Mouse (Mus musculus): ENCODE measurements around the gene Cux2. TPM values are rescaled to one million over a fixed set of nuclear protein-coding genes. Genes with fewer than 3 reads are reported as not detected.

Gene Cux2
- polyA plus RNA-seq, 1 experiment from 2014 or later: 5.9 TPM

DNA sequence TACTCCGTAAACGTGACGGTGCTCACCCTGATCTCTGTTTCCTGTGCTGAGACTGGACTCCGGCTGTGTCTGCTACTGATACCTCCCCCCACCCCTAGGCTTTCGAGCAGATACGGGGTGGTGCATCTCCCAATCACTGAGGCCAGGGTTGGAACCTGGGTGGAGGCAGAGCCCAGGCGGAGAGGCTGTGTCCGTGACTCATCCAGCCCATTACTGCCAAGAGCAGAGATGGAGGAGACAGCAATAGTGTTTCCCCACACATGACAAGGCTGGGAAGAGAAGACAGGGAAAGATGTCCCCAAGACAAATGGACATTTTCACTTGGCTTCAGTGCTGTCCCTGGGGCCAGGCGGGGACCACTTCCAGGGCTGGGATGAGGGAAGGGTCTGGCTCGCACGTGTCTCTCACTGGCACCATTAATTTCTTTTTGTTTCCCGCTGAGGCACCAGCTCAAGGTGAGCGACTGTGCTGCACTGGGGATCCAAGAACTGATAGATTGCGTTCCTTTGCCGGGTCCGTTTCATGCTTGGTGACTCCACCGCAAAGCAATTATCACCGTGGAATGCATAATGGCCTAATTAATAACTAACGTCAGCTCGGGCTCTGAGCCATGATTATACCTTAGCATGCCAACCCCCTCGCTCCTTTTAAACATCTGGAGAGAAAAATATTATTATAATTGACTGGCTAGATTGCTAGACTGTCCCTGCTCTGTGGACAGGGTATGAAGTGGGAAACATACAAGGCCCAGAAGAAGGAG lies 140.5 kb downstream of the Cux2 start:
- no peak for ATAC-seq (ENCODE audit: insufficient number of reproducible peaks, insufficient read depth, low FRiP score, low TSS enrichment)
- H3K27me3 ChIP-seq: no peaks in the 10 kb centered on the region
- H3K27ac ChIP-seq: no peak overlapping the region
- no peaks in the 10 kb centered on the region for H3K9me3 ChIP-seq
- H3K4me3 ChIP-seq: no peak overlapping the region
- no peaks in the 10 kb centered on the region for H3K4me1 ChIP-seq
- no peaks in the 10 kb centered on the region for H3K36me3 ChIP-seq
- no peak overlapping the region for H3K9ac ChIP-seq
- WGBS: 83% methylated on average over 21 of the region's 21 CpGs
- H3K4me2 ChIP-seq (replicated peaks): no peak overlapping the region

DNA sequence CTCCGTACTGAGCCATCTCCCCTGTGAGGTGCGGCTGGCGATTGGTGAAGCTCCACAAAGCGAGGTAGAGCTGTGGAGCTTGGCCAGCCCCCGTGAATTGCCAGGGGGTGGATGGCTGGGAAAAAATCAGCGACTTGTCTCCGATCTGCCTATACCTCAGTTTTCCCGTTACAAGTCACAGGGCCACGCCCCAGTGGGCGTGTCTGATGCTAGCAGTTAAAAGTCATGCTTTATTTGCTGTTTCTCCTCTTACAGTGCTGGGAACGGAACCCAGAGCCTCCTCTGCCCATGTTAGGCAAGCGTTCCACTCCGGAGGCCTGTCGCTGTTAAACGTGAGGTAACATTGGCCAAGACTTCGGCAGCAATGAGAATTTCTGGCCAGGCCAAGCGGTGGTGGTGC lies 144.2 kb downstream of the Cux2 start:
- no peak for ATAC-seq (ENCODE audit: insufficient number of reproducible peaks, insufficient read depth, low FRiP score, low TSS enrichment)

DNA sequence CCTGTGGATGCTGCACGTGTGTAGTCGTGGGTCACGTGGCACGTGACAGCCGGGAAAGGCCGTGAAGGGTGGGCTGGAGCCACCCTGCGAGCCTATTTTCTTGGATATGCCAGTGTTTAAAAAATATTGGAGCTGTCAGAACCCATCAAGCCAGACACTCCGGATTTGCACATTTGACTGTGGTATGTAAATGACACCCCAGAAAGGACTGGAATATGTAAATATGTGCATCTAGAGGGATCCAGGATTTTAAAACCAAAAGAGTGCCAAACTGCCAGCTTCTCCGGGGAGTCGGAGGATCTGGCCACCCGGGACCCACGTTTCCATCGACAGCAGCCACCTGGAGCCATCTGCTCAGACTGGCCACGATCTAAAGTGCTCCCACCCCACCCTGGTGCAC lies 145.1 kb downstream of the Cux2 start:
- Histone ChIP-seq H3K36me3 (no peaks in the 10 kb centered on the region), H3K9ac (no peak overlapping the region), H3K27me3 (no peaks in the 10 kb centered on the region), H3K9me3 (no peaks in the 10 kb centered on the region), H3K27ac (no peak overlapping the region), H3K4me1 (no peaks in the 10 kb centered on the region), H3K4me3 (no peak overlapping the region), H3K4me2 (replicated peaks) (no peak overlapping the region)
- no peak for ATAC-seq (ENCODE audit: insufficient number of reproducible peaks, insufficient read depth, low FRiP score, low TSS enrichment)
- 80% methylated on average over 14 of the region's 14 CpGs for WGBS

More for the DNA sequence above, 144.2 kb downstream of the Cux2 start:
- no peak overlapping the region for H3K9ac ChIP-seq
- no peaks in the 10 kb centered on the region for H3K27me3 ChIP-seq
- no peak overlapping the region for H3K4me3 ChIP-seq
- H3K9me3 ChIP-seq: no peaks in the 10 kb centered on the region
- H3K27ac ChIP-seq: no peak overlapping the region
- no peaks in the 10 kb centered on the region for H3K36me3 ChIP-seq
- WGBS: 77% methylated on average over 17 of the region's 17 CpGs
- no peaks in the 10 kb centered on the region for H3K4me1 ChIP-seq
- H3K4me2 ChIP-seq (replicated peaks): no peak overlapping the region

DNA sequence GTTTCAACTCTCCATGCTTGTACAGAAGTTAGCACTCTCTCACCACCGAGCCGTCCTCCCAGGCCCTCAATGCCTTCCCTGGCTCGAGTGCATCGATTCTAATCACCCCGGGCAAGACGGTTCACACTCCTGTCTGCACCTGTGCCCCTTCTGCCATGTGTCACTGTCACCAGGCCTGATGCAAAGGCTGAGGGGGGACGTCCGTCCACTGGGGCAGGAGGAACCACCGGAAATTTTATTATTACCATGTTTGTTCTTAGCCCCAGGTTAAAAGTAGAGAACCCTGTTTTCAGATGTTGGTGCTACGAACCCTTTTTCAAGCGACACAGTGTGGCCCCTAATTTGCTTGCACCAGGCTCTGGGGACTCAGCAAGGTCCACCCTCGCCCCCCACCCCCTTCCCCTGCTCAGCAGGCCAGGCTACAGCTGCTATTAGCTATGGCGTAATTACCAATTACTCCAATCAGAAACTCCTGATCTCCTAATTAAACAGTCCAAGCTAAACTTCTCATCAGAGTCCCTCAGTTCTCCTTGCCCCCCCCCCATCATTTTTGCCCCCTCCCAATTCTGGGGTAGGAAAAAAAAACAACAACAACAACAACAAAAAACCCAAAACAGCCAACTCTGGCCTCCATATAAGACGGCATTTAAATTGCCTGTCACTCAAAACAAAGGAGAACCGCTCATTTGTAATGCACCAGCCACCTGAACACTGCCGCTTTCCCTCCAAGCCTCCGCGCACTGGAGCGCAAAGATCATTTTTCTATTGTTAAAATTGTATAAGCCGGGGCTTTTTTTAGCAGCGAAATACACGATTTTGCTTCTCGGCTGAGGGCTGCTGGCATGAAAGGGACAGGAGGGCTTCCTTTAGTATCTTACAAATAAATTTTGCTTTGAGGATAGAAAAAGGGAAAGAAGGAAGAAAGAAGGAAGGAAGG lies 146.8 kb downstream of the Cux2 start:
- Histone ChIP-seq H3K9me3 (no peaks in the 10 kb centered on the region), H3K27me3 (no peaks in the 10 kb centered on the region), H3K4me3 (no peak overlapping the region), H3K27ac (no peak overlapping the region), H3K4me2 (replicated peaks) (no peak overlapping the region), H3K36me3 (no peaks in the 10 kb centered on the region), H3K4me1 (no peaks in the 10 kb centered on the region), H3K9ac (no peak overlapping the region)
- no peak for ATAC-seq (ENCODE audit: insufficient number of reproducible peaks, insufficient read depth, low FRiP score, low TSS enrichment)
- 42% methylated on average over 23 of the region's 23 CpGs for WGBS

DNA sequence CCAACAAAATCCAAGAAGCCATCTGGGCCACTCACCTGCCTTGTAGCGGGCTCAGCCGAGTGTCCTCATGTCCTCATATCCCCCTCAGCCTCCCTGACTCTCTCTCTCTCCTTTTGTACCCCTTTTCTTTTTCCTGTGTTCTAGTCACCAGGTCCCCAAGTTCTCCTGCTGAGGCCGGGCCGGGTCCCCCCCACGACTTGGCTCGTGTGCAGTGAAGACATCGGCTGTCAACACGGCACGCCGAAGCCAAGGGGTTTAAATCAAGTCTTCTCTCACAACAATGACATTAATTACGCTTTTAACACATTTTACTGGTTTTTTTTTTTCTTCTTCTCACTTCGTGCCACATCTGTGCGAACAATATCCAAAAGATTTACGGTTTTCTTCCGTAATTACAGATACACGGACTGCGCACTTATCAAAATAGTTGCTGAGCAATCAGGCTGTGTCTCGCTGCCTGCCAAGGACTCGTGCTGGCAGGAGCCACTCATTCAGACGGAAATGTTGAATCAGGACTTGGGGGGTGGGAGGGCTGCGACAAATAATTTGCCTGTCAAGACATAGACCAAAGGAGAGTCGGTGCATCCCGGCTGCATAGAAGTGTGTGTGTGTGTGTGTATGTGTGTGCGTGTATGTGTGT lies 154.7 kb downstream of the Cux2 start:
- no peak overlapping the region for H3K9ac ChIP-seq
- 66% methylated on average over 24 of the region's 24 CpGs for WGBS
- no peak overlapping the region for H3K4me2 ChIP-seq (replicated peaks)
- H3K36me3 ChIP-seq: no peaks in the 10 kb centered on the region
- no peaks in the 10 kb centered on the region for H3K27me3 ChIP-seq
- no peaks in the 10 kb centered on the region for H3K4me1 ChIP-seq
- H3K4me3 ChIP-seq: no peak overlapping the region
- ATAC-seq (ENCODE audit: insufficient number of reproducible peaks, insufficient read depth, low FRiP score, low TSS enrichment): no peak
- H3K9me3 ChIP-seq: no peaks in the 10 kb centered on the region
- H3K27ac ChIP-seq: no peak overlapping the region

DNA sequence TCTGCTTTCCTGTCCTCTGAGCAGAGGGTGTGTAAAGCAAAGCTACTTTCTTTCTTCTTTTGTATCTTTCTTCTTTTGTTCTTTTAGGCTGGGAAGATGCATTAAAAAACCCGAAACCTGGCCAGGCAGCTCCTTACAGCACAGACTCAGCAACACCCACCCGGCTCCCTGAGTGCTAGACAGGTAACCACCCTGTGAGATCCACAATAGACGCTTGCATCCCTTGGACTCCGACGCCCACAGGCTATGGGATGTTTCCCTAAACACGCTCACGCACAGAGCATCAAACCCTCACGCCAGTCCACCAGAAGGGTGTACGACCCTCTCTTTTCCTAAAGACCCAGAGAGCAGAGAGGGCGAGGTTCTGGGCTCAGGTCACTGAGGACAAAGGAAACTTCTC lies 155.3 kb downstream of the Cux2 start:
- 46% methylated on average over 10 of the region's 10 CpGs for WGBS
- H3K9me3 ChIP-seq: no peaks in the 10 kb centered on the region
- no peak overlapping the region for H3K27ac ChIP-seq
- no peak overlapping the region for H3K4me2 ChIP-seq (replicated peaks)
- no peak overlapping the region for H3K4me3 ChIP-seq
- H3K9ac ChIP-seq: no peak overlapping the region
- ATAC-seq (ENCODE audit: insufficient number of reproducible peaks, insufficient read depth, low FRiP score, low TSS enrichment): no peak
- no peaks in the 10 kb centered on the region; the same call in 1 of the 2 replicates for H3K4me1 ChIP-seq
- H3K36me3 ChIP-seq: no peaks in the 10 kb centered on the region
- no peaks in the 10 kb centered on the region for H3K27me3 ChIP-seq

DNA sequence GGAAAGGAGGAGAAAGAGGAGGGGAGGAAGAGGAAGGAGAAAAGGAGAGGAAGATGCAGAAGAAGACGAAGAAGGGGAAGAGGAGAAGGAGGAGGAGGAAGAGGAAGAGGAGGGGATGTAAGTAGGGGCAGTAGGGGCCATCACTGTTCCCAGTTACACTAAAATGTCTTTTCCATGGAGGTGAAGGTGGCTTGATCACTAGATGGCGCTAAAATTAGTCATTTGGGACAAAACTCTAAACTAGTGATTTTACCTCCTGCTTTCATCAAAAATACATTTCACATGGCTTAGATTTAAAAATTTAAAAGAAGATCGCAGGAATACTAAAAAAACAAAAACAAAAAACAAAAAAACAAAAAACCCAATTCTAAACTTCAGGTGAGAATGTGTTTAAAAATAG lies 156.3 kb downstream of the Cux2 start:
- no peaks in the 10 kb centered on the region for H3K27me3 ChIP-seq
- no peak overlapping the region for H3K9ac ChIP-seq
- WGBS: 26% methylated on average over 3 of the region's 3 CpGs
- H3K4me2 ChIP-seq (replicated peaks): no peak overlapping the region
- H3K36me3 ChIP-seq: no peaks in the 10 kb centered on the region
- H3K9me3 ChIP-seq: no peaks in the 10 kb centered on the region
- no peak overlapping the region for H3K27ac ChIP-seq
- H3K4me1 ChIP-seq: no peaks in the 10 kb centered on the region; the same call in 1 of the 2 replicates
- no peak overlapping the region for H3K4me3 ChIP-seq
- no peak for ATAC-seq (ENCODE audit: insufficient number of reproducible peaks, insufficient read depth, low FRiP score, low TSS enrichment)

DNA sequence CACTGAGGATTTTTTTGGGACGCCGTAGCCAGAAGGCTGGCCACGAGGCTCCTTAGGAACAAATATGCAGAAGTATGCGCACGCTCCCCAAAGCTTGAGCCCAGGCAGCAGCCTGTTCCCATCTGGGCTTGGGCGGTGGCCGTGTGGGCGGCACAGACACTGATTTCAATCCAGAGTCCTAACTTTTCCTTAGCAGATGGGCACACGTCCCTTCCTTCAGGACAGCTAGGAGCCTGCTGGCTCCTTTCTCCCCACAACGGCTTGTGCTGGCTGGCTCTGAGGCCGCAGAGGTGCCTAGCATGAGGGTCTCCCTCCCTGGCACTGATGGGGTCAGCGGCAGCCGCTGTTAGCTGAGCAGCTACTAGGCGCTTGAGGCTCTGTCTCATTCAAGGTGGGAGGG lies 157.6 kb downstream of the Cux2 start:
- 87% methylated on average over 14 of the region's 14 CpGs for WGBS
- H3K4me3 ChIP-seq: no peak overlapping the region
- no peaks in the 10 kb centered on the region for H3K9me3 ChIP-seq
- no peaks in the 10 kb centered on the region for H3K27me3 ChIP-seq
- no peaks in the 10 kb centered on the region; the same call in 1 of the 2 replicates for H3K4me1 ChIP-seq
- H3K4me2 ChIP-seq (replicated peaks): no peak overlapping the region
- no peak overlapping the region for H3K27ac ChIP-seq
- no peaks in the 10 kb centered on the region for H3K36me3 ChIP-seq
- no peak for ATAC-seq (ENCODE audit: insufficient number of reproducible peaks, insufficient read depth, low FRiP score, low TSS enrichment)
- H3K9ac ChIP-seq: no peak overlapping the region

DNA sequence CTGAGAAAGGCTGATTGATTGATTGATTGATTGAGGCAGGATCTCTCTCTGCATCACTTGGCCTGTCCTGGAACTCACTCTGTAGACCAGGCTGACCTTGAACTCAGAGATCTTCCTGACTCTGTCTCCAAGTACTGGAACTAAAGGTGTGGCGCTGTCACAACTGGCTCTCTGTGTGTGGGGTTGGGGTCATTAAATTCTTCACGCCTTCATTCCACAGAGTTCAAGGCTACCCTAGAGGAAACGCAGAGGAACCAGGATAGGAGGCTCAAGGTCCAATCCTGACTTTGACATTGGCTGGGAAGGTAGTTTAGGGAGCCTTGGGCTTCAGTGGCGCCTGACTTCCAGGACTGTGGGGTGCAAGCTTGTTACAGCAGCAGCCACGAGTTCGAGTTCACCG lies 159.0 kb downstream of the Cux2 start:
- Histone ChIP-seq H3K4me1 (no peaks in the 10 kb centered on the region; the same call in 1 of the 2 replicates), H3K9ac (no peak overlapping the region), H3K9me3 (no peaks in the 10 kb centered on the region), H3K4me2 (replicated peaks) (no peak overlapping the region), H3K27me3 (no peaks in the 10 kb centered on the region), H3K4me3 (no peak overlapping the region), H3K36me3 (no peaks in the 10 kb centered on the region), H3K27ac (no peak overlapping the region)
- ATAC-seq (ENCODE audit: insufficient number of reproducible peaks, insufficient read depth, low FRiP score, low TSS enrichment): no peak
- 92% methylated on average over 7 of the region's 7 CpGs for WGBS

DNA sequence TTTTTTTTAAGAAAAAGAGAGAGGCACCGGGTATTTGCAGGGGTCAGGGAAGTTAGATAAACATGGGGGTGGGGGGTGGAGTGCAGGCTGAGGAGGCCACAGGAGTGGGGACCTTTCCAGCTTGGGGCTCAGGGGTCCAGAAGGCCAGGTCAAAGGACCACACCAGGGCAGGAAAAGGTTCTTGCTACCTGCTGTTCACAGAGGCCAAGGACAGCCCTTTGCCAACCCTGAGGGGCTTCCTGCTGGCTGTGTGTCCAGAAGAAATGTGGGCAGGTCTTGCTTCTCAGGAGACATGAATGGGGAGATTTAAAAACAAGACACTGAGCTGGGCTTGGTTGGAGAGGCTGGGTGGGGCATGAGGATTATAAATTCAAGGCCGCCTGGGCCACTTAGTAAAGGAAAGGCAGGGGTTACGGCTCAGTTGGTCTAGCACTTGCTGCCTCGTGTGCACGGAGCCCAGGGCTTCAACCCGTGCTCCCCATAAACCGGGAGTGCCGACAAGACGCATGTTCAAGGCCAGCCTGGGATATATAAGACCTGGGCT lies 160.0 kb downstream of the Cux2 start:
- Histone ChIP-seq H3K36me3 (no peaks in the 10 kb centered on the region), H3K27ac (no peak overlapping the region), H3K9ac (no peak overlapping the region), H3K4me1 (no peaks in the 10 kb centered on the region; the same call in 1 of the 2 replicates), H3K4me2 (replicated peaks) (no peak overlapping the region), H3K9me3 (no peaks in the 10 kb centered on the region), H3K4me3 (no peak overlapping the region), H3K27me3 (no peaks in the 10 kb centered on the region)
- no peak for ATAC-seq (ENCODE audit: insufficient number of reproducible peaks, insufficient read depth, low FRiP score, low TSS enrichment)
- WGBS: 32% methylated on average over 9 of the region's 9 CpGs

DNA sequence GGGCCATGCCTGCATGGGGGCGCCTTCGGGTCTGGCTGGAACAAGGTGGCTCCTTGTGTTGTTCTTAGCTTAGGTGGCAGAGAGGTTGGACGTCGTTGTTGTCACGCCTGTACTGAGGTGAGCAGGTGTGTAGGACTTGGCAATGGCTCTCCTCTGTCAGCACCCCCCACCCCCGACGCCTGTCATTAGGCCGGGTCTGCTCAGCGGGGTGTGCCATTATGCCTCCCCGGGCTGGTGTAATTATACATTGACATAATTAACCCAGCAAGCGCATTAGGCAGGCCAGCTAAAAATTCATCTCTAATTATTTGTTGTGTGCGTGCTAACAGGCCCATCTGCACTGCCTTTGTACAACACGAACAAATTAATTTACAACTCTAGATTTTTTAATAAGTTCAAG lies 160.5 kb downstream of the Cux2 start:
- no peaks in the 10 kb centered on the region for H3K9me3 ChIP-seq
- no peaks in the 10 kb centered on the region for H3K27me3 ChIP-seq
- no peak for ATAC-seq (ENCODE audit: insufficient number of reproducible peaks, insufficient read depth, low FRiP score, low TSS enrichment)
- no peak overlapping the region for H3K9ac ChIP-seq
- no peak overlapping the region for H3K4me3 ChIP-seq
- 33% methylated on average over 13 of the region's 13 CpGs for WGBS
- H3K27ac ChIP-seq: no peak overlapping the region
- H3K36me3 ChIP-seq: no peaks in the 10 kb centered on the region
- H3K4me2 ChIP-seq (replicated peaks): no peak overlapping the region
- no peaks in the 10 kb centered on the region; the same call in 1 of the 2 replicates for H3K4me1 ChIP-seq
